Mouse (Mus musculus): ENCODE results near the gene Hist2h2aa1. TPM values are rescaled to one million over a fixed set of nuclear protein-coding genes. Genes with fewer than 3 reads are reported as not detected.

The Hist2h2aa1 gene
- not detected for polyA plus RNA-seq (2014; fragmentation: Illumina TruSeq; extraction: RNeasy Lipid Tissue Mini Kit (QIAGEN cat#74804); ENCODE audit: low read depth, low replicate concordance)

GRCm38 (mm10) chr3:96245003-96245886 lies at the start of gene Hist2h2aa1:
Gene Hist2h2aa1, plus strand, starts transcription at chr3:96245497.

GRCm38 (mm10) chr3:96219661-96220130 lies 25.6 kb upstream of the Hist2h2aa1 start, which contains the start of the genes Bola1 and Hist2h2ab:
Gene Bola1, minus strand, starts transcription at chr3:96219709.
Gene Hist2h2ab, plus strand, starts transcription at chr3:96219865.

GRCm38 (mm10) chr3:96220765-96221639 lies 24.3 kb upstream of the Hist2h2aa1 start, which contains the start of the genes Hist2h2ac and Hist2h2be:
Gene Hist2h2ac, minus strand, starts transcription at chr3:96220880.
Gene Hist2h2be, plus strand, starts transcription at chr3:96221119.

GRCm38 (mm10) chr3:96238954-96239793 lies 6.1 kb upstream of the Hist2h2aa1 start, which contains the start of gene Hist2h3c2:
Gene Hist2h3c2, minus strand, starts transcription at chr3:96239127.

GRCm38 (mm10) chr3:96239949-96240798 lies 5.1 kb upstream of the Hist2h2aa1 start, which contains the start of gene Hist2h2aa2:
Gene Hist2h2aa2, minus strand, starts transcription at chr3:96240276.

GRCm38 (mm10) chr3:96246427-96246856 lies 1.1 kb downstream of the Hist2h2aa1 start, which contains the start of gene Hist2h3c1:
Gene Hist2h3c1, plus strand, starts transcription at chr3:96246685.

GRCm38 (mm10) chr3:96262979-96263550 lies 17.8 kb downstream of the Hist2h2aa1 start, which contains the start of gene Hist2h4:
Gene Hist2h4, minus strand, starts transcription at chr3:96263311.

GRCm38 (mm10) chr3:96268051-96268775 lies 22.9 kb downstream of the Hist2h2aa1 start, which contains the start of gene Hist2h3b:
Gene Hist2h3b, plus strand, starts transcription at chr3:96268654.

GRCm38 (mm10) chr3:96269511-96270474 lies 24.5 kb downstream of the Hist2h2aa1 start, which contains the start of gene Hist2h2bb:
Gene Hist2h2bb, plus strand, starts transcription at chr3:96269752.

GRCm38 (mm10) chr3:96293787-96294186 lies 48.5 kb downstream of the Hist2h2aa1 start, which contains the start of gene Fcgr1:
Gene Fcgr1, minus strand, starts transcription at chr3:96293969.

Other genes starting within 250 kb of the Hist2h2aa1 start
- 5.4 TPM for gene Plekho1, start 249.5 kb upstream of the Hist2h2aa1 start, polyA plus RNA-seq (2014; fragmentation: Illumina TruSeq; extraction: RNeasy Lipid Tissue Mini Kit (QIAGEN cat#74804); ENCODE audit: low read depth, low replicate concordance)
- 74.0 TPM for gene Vps45, start 187.0 kb upstream of the Hist2h2aa1 start, polyA plus RNA-seq (2014; fragmentation: Illumina TruSeq; extraction: RNeasy Lipid Tissue Mini Kit (QIAGEN cat#74804); ENCODE audit: low read depth, low replicate concordance)
- gene Otud7b, start 141.0 kb upstream of the Hist2h2aa1 start, polyA plus RNA-seq (2014; fragmentation: Illumina TruSeq; extraction: RNeasy Lipid Tissue Mini Kit (QIAGEN cat#74804); ENCODE audit: low read depth, low replicate concordance): 26.7 TPM
- 15.3 TPM for gene Mtmr11, start 83.5 kb upstream of the Hist2h2aa1 start, polyA plus RNA-seq (2014; fragmentation: Illumina TruSeq; extraction: RNeasy Lipid Tissue Mini Kit (QIAGEN cat#74804); ENCODE audit: low read depth, low replicate concordance)
- 15.0 TPM for gene Sf3b4, start 73.2 kb upstream of the Hist2h2aa1 start, polyA plus RNA-seq (2014; fragmentation: Illumina TruSeq; extraction: RNeasy Lipid Tissue Mini Kit (QIAGEN cat#74804); ENCODE audit: low read depth, low replicate concordance)
- gene Sv2a, start 64.3 kb upstream of the Hist2h2aa1 start, polyA plus RNA-seq (2014; fragmentation: Illumina TruSeq; extraction: RNeasy Lipid Tissue Mini Kit (QIAGEN cat#74804); ENCODE audit: low read depth, low replicate concordance): 3.7 TPM
- gene Bola1, start 25.8 kb upstream of the Hist2h2aa1 start, polyA plus RNA-seq (2014; fragmentation: Illumina TruSeq; extraction: RNeasy Lipid Tissue Mini Kit (QIAGEN cat#74804); ENCODE audit: low read depth, low replicate concordance): 4.2 TPM
- not detected for gene Hist2h2ab, start 25.6 kb upstream of the Hist2h2aa1 start, polyA plus RNA-seq (2014; fragmentation: Illumina TruSeq; extraction: RNeasy Lipid Tissue Mini Kit (QIAGEN cat#74804); ENCODE audit: low read depth, low replicate concordance)
- gene Hist2h2ac, start 24.6 kb upstream of the Hist2h2aa1 start, polyA plus RNA-seq (2014; fragmentation: Illumina TruSeq; extraction: RNeasy Lipid Tissue Mini Kit (QIAGEN cat#74804); ENCODE audit: low read depth, low replicate concordance): not detected
- 23.5 TPM for gene Hist2h2be, start 24.4 kb upstream of the Hist2h2aa1 start, polyA plus RNA-seq (2014; fragmentation: Illumina TruSeq; extraction: RNeasy Lipid Tissue Mini Kit (QIAGEN cat#74804); ENCODE audit: low read depth, low replicate concordance)
- 8.0 TPM for gene Hist2h3c2, start 6.4 kb upstream of the Hist2h2aa1 start, polyA plus RNA-seq (2014; fragmentation: Illumina TruSeq; extraction: RNeasy Lipid Tissue Mini Kit (QIAGEN cat#74804); ENCODE audit: low read depth, low replicate concordance)
- not detected for gene Hist2h2aa2, start 5.2 kb upstream of the Hist2h2aa1 start, polyA plus RNA-seq (2014; fragmentation: Illumina TruSeq; extraction: RNeasy Lipid Tissue Mini Kit (QIAGEN cat#74804); ENCODE audit: low read depth, low replicate concordance)
- 46.1 TPM for gene Hist2h3c1, start 1.2 kb downstream of the Hist2h2aa1 start, polyA plus RNA-seq (2014; fragmentation: Illumina TruSeq; extraction: RNeasy Lipid Tissue Mini Kit (QIAGEN cat#74804); ENCODE audit: low read depth, low replicate concordance)
- 0.99 TPM for gene Hist2h4, start 17.8 kb downstream of the Hist2h2aa1 start, polyA plus RNA-seq (2014; fragmentation: Illumina TruSeq; extraction: RNeasy Lipid Tissue Mini Kit (QIAGEN cat#74804); ENCODE audit: low read depth, low replicate concordance)
- not detected for gene Hist2h3b, start 23.2 kb downstream of the Hist2h2aa1 start, polyA plus RNA-seq (2014; fragmentation: Illumina TruSeq; extraction: RNeasy Lipid Tissue Mini Kit (QIAGEN cat#74804); ENCODE audit: low read depth, low replicate concordance)
- not detected for gene Hist2h2bb, start 24.3 kb downstream of the Hist2h2aa1 start, polyA plus RNA-seq (2014; fragmentation: Illumina TruSeq; extraction: RNeasy Lipid Tissue Mini Kit (QIAGEN cat#74804); ENCODE audit: low read depth, low replicate concordance)
- 0.99 TPM for gene Fcgr1, start 48.5 kb downstream of the Hist2h2aa1 start, polyA plus RNA-seq (2014; fragmentation: Illumina TruSeq; extraction: RNeasy Lipid Tissue Mini Kit (QIAGEN cat#74804); ENCODE audit: low read depth, low replicate concordance)
- gene BC107364, start 206.8 kb downstream of the Hist2h2aa1 start, polyA plus RNA-seq (2014; fragmentation: Illumina TruSeq; extraction: RNeasy Lipid Tissue Mini Kit (QIAGEN cat#74804); ENCODE audit: low read depth, low replicate concordance): not detected

Measured in adrenal gland, adult 10 weeks (tissue).